Mouse (Mus musculus) liver, postnatal 0 days (tissue): ENCODE results near the gene 1700020L24Rik.

Experiments
- CTCF ChIP-seq: sonication (generic); IDR thresholded peaks from 2 replicates; pipeline ENCODE4 v1.5.1; 2016; ENCODE audit warnings: antibody characterized with exemption, low read depth
- EP300 ChIP-seq: IDR thresholded peaks from 2 replicates; pipeline ENCODE4 v1.6.1; 2016; ENCODE audit warnings: antibody characterized with exemption, low read depth, mild to moderate bottlenecking

DNA sequence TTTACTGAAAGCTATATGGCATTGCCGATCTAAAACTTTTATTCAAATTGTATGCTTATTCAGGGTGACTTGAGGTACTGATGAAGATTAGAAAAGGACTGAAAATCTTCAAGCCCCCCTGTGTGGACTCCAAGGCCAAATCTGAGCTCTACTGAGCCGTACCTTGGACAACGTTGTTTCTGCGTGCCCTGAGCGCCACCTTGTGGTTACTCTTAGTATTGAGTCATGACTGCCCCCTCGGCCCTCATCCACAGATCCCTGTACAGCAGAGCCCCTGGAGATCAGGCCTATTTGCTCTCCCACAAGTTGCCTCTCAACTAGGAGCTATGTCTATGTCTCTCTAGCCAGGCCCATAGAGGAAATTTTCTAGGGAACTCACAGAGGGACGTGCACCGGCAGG, 12.8 kb upstream of the 1700020L24Rik start:
- TF ChIP-seq CTCF (peak; percentile 95), EP300 (no peak)
